Mouse (Mus musculus) left cerebral cortex, adult 18-20 months (tissue): Measurements from ENCODE around the gene Lce1a2. TPM values are rescaled to one million over a fixed set of nuclear protein-coding genes. Genes with fewer than 3 reads are reported as not detected.
A peak's percentile ranks its signal among the peaks of the same experiment; 100 is the strongest.

Source experiments
- DNase-seq, 2 experiments: peaks; one replicate each; pipeline ENCODE4 v3.0.0; 2021 to 2022; ENCODE audit warnings: low spot score in 2 of 2, mixed read lengths in 1 of 2
- long read RNA-seq, 2 experiments: library from polyadenylated mRNA; stranded (forward); transcript quantifications; one replicate each; pipeline ENCODE4 v2.0.0; 2021
- total RNA-seq, 2 experiments: library from RNA; stranded (reverse); gene quantifications; 2 replicates each; pipeline ENCODE4 v1.2.3; 2021

Gene Lce1a2
- total RNA-seq = not detected
- long read RNA-seq, experiment 1 = 0 reads
- long read RNA-seq, experiment 2 = 0 reads

GRCm38 (mm10) chr3:92670215-92670614, at the start of gene Lce1a2:
Gene Lce1a2, minus strand, starts transcription at chr3:92670315.
- no peak for DNase-seq

- DNase-seq = no peak
Observed at GRCm38 (mm10) chr3:92715122-92715521, 45.0 kb upstream of the Lce1a2 start.

- no peak for DNase-seq
Observed at GRCm38 (mm10) chr3:92708974-92709373, 38.9 kb upstream of the Lce1a2 start, which contains the start of gene Lce1e. Gene Lce1e, minus strand, starts transcription at chr3:92709074.

GRCm38 (mm10) chr3:92694613-92695012, 24.5 kb upstream of the Lce1a2 start:
- no peak for DNase-seq

GRCm38 (mm10) chr3:92691688-92692087, 21.6 kb upstream of the Lce1a2 start:
- no peak for DNase-seq

- DNase-seq = peak in 1 of 2 experiments; percentile 5
Observed at GRCm38 (mm10) chr3:92689154-92689553, 19.0 kb upstream of the Lce1a2 start.

GRCm38 (mm10) chr3:92687110-92687509, 17.0 kb upstream of the Lce1a2 start, which contains the start of gene Lce1d:
Gene Lce1d, minus strand, starts transcription at chr3:92687210.
- no peak for DNase-seq

- DNase-seq = no peak
Observed at GRCm38 (mm10) chr3:92678947-92679346, 8.8 kb upstream of the Lce1a2 start, which contains the start of gene Lce1c. Gene Lce1c, plus strand, starts transcription at chr3:92679247.

GRCm38 (mm10) chr3:92656826-92657225, 13.3 kb downstream of the Lce1a2 start, which contains the start of gene Lce1b:
Gene Lce1b, minus strand, starts transcription at chr3:92656926.
- no peak for DNase-seq

GRCm38 (mm10) chr3:92648207-92648606, 21.9 kb downstream of the Lce1a2 start, which contains the start of gene Lce1a1:
Gene Lce1a1, minus strand, starts transcription at chr3:92648307.
- DNase-seq = no peak

- no peak for DNase-seq
Observed at GRCm38 (mm10) chr3:92639854-92640253, 30.3 kb downstream of the Lce1a2 start.

- DNase-seq = no peak
Observed at GRCm38 (mm10) chr3:92638653-92638991, 31.5 kb downstream of the Lce1a2 start.

- no peak for DNase-seq
Observed at GRCm38 (mm10) chr3:92637745-92638652, 32.1 kb downstream of the Lce1a2 start.

GRCm38 (mm10) chr3:92621560-92621959, 48.6 kb downstream of the Lce1a2 start, which contains the start of gene Lce6a:
Gene Lce6a, minus strand, starts transcription at chr3:92621660.
- DNase-seq = no peak

Other genes starting within 250 kb of the Lce1a2 start
- 1 to 10 TPM; 2.3 to 2.9 TPM for gene Gm9774, start 240.9 kb downstream of the Lce1a2 start, total RNA-seq
- not detected for gene Sprr2k, start 237.7 kb downstream of the Lce1a2 start, total RNA-seq
- not detected for gene Sprr1b, start 231.5 kb downstream of the Lce1a2 start, total RNA-seq
- gene Sprr3, start 211.6 kb downstream of the Lce1a2 start, total RNA-seq = not detected
- gene Sprr1a, start 184.4 kb downstream of the Lce1a2 start, total RNA-seq = not detected
- gene Sprr4, start 169.8 kb downstream of the Lce1a2 start, total RNA-seq = not detected
- gene 2310046K23Rik, start 135.8 kb downstream of the Lce1a2 start, total RNA-seq = not detected
- gene Ivl, start 96.6 kb downstream of the Lce1a2 start, total RNA-seq = not detected
- not detected for gene Smcp, start 81.3 kb downstream of the Lce1a2 start, total RNA-seq
- gene 2210017I01Rik, start 62.8 kb downstream of the Lce1a2 start, total RNA-seq = not detected
- not detected for gene Lce6a, start 48.7 kb downstream of the Lce1a2 start, total RNA-seq
- not detected for gene Lce1a1, start 22.0 kb downstream of the Lce1a2 start, total RNA-seq
- not detected for gene Lce1b, start 13.4 kb downstream of the Lce1a2 start, total RNA-seq
- not detected for gene Lce1c, start 8.9 kb upstream of the Lce1a2 start, total RNA-seq
- gene Lce1d, start 16.9 kb upstream of the Lce1a2 start, total RNA-seq = not detected
- gene Lce1e, start 38.8 kb upstream of the Lce1a2 start, total RNA-seq = not detected
- not detected for gene Lce1f, start 50.0 kb upstream of the Lce1a2 start, total RNA-seq
- gene Gm38119, start 68.8 kb upstream of the Lce1a2 start, total RNA-seq = not detected
- gene Lce1g, start 82.0 kb upstream of the Lce1a2 start, total RNA-seq = not detected
- gene Lce1h, start 94.8 kb upstream of the Lce1a2 start, total RNA-seq = not detected
- gene Lce1i, start 108.6 kb upstream of the Lce1a2 start, total RNA-seq = not detected
- gene Lce1j, start 120.2 kb upstream of the Lce1a2 start, total RNA-seq = not detected
- gene Lce1k, start 137.6 kb upstream of the Lce1a2 start, total RNA-seq = not detected
- gene Kprp, start 156.9 kb upstream of the Lce1a2 start, total RNA-seq = not detected
- gene Lce1l, start 181.0 kb upstream of the Lce1a2 start, total RNA-seq = not detected
- not detected for gene 2310050C09Rik, start 199.9 kb upstream of the Lce1a2 start, total RNA-seq